Mouse (Mus musculus) regulatory T cell (primary cell): ENCODE results near the gene Msmb.
"Not testable (repeated sequence)": the region's sequence is repeated elsewhere in the genome, so short reads cannot be mapped to it uniquely, and the experiment has no call there.

ENCODE experiments used
- in situ Hi-C: fragments of 300-600 bp; cut with MboI, MseI; formaldehyde crosslinking; loops from one replicate; pipeline ENCODE4 v1.15.1; 2025; ENCODE audit warnings: high pct_unique_total_duplicates

Msmb gene

GRCm38 (mm10) chr14:32141723-32142122 is at the start of gene Msmb:
TSS of gene Msmb (plus strand) at chr14:32142023.
- in situ Hi-C loops = no loop called here

- in situ Hi-C loops = no loop called here
Measured at GRCm38 (mm10) chr14:32093018-32093417, 48.8 kb upstream of the Msmb start.

- in situ Hi-C loops = no loop called here
Measured at GRCm38 (mm10) chr14:32093500-32094117, 48.2 kb upstream of the Msmb start.

- in situ Hi-C loops = no loop called here
Measured at GRCm38 (mm10) chr14:32095646-32096045, 46.2 kb upstream of the Msmb start.

GRCm38 (mm10) chr14:32096740-32097139 is 45.1 kb upstream of the Msmb start:
- in situ Hi-C loops = no loop called here

- in situ Hi-C loops = no loop called here
Measured at GRCm38 (mm10) chr14:32097691-32098090, 44.1 kb upstream of the Msmb start.

GRCm38 (mm10) chr14:32098951-32099350 is 42.9 kb upstream of the Msmb start:
- in situ Hi-C loops = no loop called here

- in situ Hi-C loops = loop anchor here (10.0 kb wide), 1 partner anchor 1729 kb away; no protein-coding TSS in a partner anchor
Measured at GRCm38 (mm10) chr14:32103556-32103955, 38.3 kb upstream of the Msmb start.

- in situ Hi-C loops = loop anchor here (10.0 kb wide), 1 partner anchor 1731 kb away; no protein-coding TSS in a partner anchor
Measured at GRCm38 (mm10) chr14:32105663-32106062, 36.2 kb upstream of the Msmb start.

GRCm38 (mm10) chr14:32106911-32107310 is 34.9 kb upstream of the Msmb start:
- in situ Hi-C loops = loop anchor here (10.0 kb wide), 1 partner anchor 1732 kb away; no protein-coding TSS in a partner anchor

- in situ Hi-C loops = not testable (repeated sequence)
Measured at GRCm38 (mm10) chr14:32112124-32112523, 29.7 kb upstream of the Msmb start.

- in situ Hi-C loops = no loop called here
Measured at GRCm38 (mm10) chr14:32120940-32121919, 20.6 kb upstream of the Msmb start.

- in situ Hi-C loops = no loop called here
Measured at GRCm38 (mm10) chr14:32121920-32122315, 19.9 kb upstream of the Msmb start.

- in situ Hi-C loops = no loop called here
Measured at GRCm38 (mm10) chr14:32124261-32124660, 17.6 kb upstream of the Msmb start.

- in situ Hi-C loops = not testable (repeated sequence)
Measured at GRCm38 (mm10) chr14:32125256-32125655, 16.6 kb upstream of the Msmb start.

- in situ Hi-C loops = no loop called here
Measured at GRCm38 (mm10) chr14:32128409-32128808, 13.4 kb upstream of the Msmb start.

- in situ Hi-C loops = no loop called here
Measured at GRCm38 (mm10) chr14:32131836-32132235, 10.0 kb upstream of the Msmb start.

- in situ Hi-C loops = no loop called here
Measured at GRCm38 (mm10) chr14:32134293-32134692, 7.5 kb upstream of the Msmb start.

GRCm38 (mm10) chr14:32136467-32136866 is 5.4 kb upstream of the Msmb start:
- in situ Hi-C loops = not testable (repeated sequence)

GRCm38 (mm10) chr14:32140359-32140965 is 1.4 kb upstream of the Msmb start:
- in situ Hi-C loops = no loop called here

GRCm38 (mm10) chr14:32144734-32145133 is 2.9 kb downstream of the Msmb start:
- in situ Hi-C loops = no loop called here

- in situ Hi-C loops = no loop called here
Measured at GRCm38 (mm10) chr14:32145401-32145800, 3.6 kb downstream of the Msmb start.
